Mouse (Mus musculus) limb, embryonic 11.5 days (tissue): ENCODE measurements at regions not wholly inside any gene's neighbourhood (a gene's known extent, or its start where the extent isn't known, plus 50 kb on each side); places are given as distances from the start of the nearest gene placed in this dataset.

Experiments
- ATAC-seq: fragments of 200-750 bp; cut with Nextera tagmentation; 2 replicates; pipeline ENCODE4 v1.8.0; 2017; ENCODE audit warnings: low read depth; ENCODE audit not compliant: insufficient number of reproducible peaks, low FRiP score, low TSS enrichment
- DNase-seq: peaks from one replicate; pipeline ENCODE4 v3.0.0-alpha.2; 2015; ENCODE audit warnings: low spot score
- H3K27ac ChIP-seq: fragments of 300-500 bp; sonication (generic); replicated peaks from 2 replicates; pipeline ENCODE4 v1.5.1; 2014; ENCODE audit warnings: low read depth, mild to moderate bottlenecking, low read length
- H3K27me3 ChIP-seq: fragments of 300-500 bp; sonication (generic); 2 replicates; pipeline ENCODE4 v1.6.1; 2014; ENCODE audit warnings: mild to moderate bottlenecking, low read length, mixed read lengths; ENCODE audit not compliant: control insufficient read depth, insufficient read depth
- H3K36me3 ChIP-seq: fragments of 300-500 bp; sonication (generic); 2 replicates; pipeline ENCODE4 v1.6.1; 2014; ENCODE audit warnings: mild to moderate bottlenecking, low read length, moderate library complexity, mixed read lengths; ENCODE audit not compliant: control insufficient read depth, insufficient read depth
- H3K4me1 ChIP-seq: fragments of 300-500 bp; sonication (generic); 2 replicates; pipeline ENCODE4 v1.6.1; 2014; ENCODE audit warnings: low read length, mixed read lengths; ENCODE audit not compliant: control insufficient read depth, insufficient read depth
- H3K4me2 ChIP-seq: fragments of 300-500 bp; sonication (generic); 2 replicates; pipeline ENCODE4 v1.6.1; 2014; ENCODE audit warnings: low read depth, mild to moderate bottlenecking, moderate library complexity; ENCODE audit not compliant: severe bottlenecking
- H3K4me3 ChIP-seq: fragments of 300-500 bp; sonication (generic); 2 replicates; pipeline ENCODE4 v1.5.1; 2014; ENCODE audit warnings: low read depth, low read length
- H3K9ac ChIP-seq: fragments of 300-500 bp; sonication (generic); 2 replicates; pipeline ENCODE4 v1.6.1; 2014; ENCODE audit warnings: mild to moderate bottlenecking, low read length
- H3K9me3 ChIP-seq: fragments of 300-500 bp; sonication (generic); 2 replicates; pipeline ENCODE4 v1.6.1; 2016; ENCODE audit warnings: low read length; ENCODE audit not compliant: control insufficient read depth
- WGBS: fragments of 180-500 bp; shearing (Covaris S2); extraction: QIAGEN DNeasy Blood & Tissue Kit; methylation state at CpG from one replicate; pipeline ENCODE4 v1.1.7; 2014; 5-methylcytosine and 5-hydroxymethylcytosine counted together

DNA sequence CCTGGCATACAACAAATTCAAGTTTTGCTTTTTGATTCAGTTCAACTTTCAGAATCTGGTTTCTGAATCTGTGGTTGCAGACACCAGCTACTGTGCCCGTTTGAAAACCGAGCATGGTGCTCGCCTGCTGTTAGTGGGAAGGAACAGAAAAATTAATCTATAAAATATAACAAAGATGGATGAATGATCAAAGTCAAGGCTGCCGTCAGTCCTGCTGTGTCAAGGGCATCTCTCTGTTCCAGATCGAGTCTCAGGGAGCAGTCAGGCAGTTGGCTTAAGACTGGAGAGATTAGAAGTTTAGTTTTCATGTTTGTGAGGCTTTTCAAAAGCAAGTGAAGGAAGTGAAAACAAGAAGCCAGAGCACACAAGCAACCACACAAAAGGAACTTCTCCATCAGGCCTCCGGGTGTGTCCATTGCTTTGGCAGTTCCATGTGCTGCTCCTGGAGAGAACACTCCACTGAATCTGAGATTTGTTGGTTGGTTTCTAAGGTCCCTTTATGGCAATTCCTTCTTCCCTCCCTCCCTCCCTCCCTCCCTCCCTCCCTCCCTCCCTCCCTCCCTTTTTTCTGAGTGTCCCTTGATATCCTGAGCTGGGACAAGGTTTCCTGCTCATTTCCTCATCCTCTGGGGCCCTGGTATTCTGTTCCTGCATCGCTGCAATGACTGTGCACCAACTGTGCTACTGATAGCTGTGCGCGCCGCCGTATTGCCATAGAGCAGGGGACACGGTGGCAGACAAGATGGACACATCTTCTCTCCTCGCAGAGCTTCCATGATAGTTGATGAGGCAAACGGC is 145.4 kb upstream of the Serp2 start:
- Histone ChIP-seq H3K4me1 (peaks cover 13% of the 10 kb centered on the region), H3K36me3 (no peaks in the 10 kb centered on the region), H3K4me2 (no peak overlapping the region), H3K9ac (no peak overlapping the region), H3K9me3 (no peaks in the 10 kb centered on the region), H3K4me3 (no peak overlapping the region), H3K27ac (no peak overlapping the region), H3K27me3 (no peaks in the 10 kb centered on the region)
- WGBS = 82% methylated on average over 14 of the region's 14 CpGs
- DNase-seq (no peak), ATAC-seq (no peak)

DNA sequence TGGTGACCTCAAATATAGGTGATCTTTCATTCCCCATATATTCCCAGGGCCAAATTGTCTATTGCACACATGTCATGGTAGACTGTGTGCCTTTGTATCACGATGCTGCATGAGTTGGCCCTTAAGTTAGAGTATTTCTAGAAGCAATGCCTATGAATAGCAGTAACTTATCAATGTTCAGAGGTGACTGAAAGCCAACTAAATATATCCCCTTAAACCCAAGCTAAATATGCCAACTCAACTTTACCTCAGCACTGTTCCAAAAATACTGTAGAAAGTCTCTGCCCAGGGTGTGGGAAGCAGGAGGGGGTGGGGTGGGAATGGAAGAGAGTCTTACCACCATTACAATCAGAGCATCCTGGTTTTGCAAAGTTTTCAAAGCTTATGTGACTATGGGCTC is 144.6 kb upstream of the Serp2 start:
- Histone ChIP-seq H3K9ac (no peak overlapping the region), H3K9me3 (no peaks in the 10 kb centered on the region), H3K4me1 (peaks cover 14% of the 10 kb centered on the region), H3K4me2 (no peak overlapping the region), H3K4me3 (no peak overlapping the region), H3K36me3 (no peaks in the 10 kb centered on the region), H3K27ac (no peak overlapping the region), H3K27me3 (no peaks in the 10 kb centered on the region)
- WGBS = 94% methylated on average over 1 of the region's 1 CpGs
- DNase-seq = no peak
- ATAC-seq = no peak

DNA sequence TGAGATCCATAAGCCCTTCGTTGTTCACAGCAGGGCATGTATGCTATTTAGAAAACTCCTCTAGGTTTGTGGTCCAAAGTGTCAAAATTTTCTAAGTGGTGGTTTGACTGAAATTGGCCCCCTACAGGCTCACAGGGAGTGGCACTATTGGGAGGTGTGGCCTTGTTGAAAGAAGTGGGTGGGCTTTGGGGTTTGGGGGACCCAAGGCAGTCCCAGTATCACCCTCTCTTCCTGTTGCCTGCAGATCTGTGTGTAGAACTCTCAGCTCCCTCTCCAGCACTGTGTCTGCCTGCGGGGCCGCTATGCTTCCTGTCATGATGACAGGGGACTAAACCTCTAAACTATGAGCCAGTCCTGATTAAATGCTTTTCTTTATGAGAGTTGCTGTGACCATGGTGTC is 144.1 kb upstream of the Serp2 start:
- Histone ChIP-seq H3K4me3 (no peak overlapping the region), H3K27me3 (no peaks in the 10 kb centered on the region), H3K36me3 (no peaks in the 10 kb centered on the region), H3K9me3 (no peaks in the 10 kb centered on the region), H3K4me1 (peaks cover 16% of the 10 kb centered on the region), H3K4me2 (no peak overlapping the region), H3K27ac (no peak overlapping the region), H3K9ac (no peak overlapping the region)
- DNase-seq (no peak), ATAC-seq (no peak)
- 88% methylated on average over 3 of the region's 3 CpGs for WGBS

DNA sequence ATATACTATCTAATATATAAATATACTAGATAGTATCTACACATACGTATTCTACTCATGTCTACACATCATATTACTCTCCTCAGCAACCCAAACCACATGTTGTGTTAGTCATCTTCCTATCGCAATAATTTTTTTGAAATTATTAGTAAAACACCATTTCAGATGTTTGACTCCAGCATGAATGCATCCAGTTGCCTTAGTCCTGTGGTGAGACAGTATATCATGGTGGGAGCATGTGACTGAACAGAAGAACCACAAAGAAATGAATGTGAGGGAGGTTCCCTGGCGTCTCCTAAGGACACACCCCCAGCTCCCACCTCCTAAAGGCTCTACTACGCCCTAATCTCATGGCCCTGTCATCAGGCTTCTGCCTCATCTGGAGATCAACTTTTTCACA is 143.5 kb upstream of the Serp2 start:
- no peak overlapping the region for H3K27ac ChIP-seq
- no peaks in the 10 kb centered on the region for H3K9me3 ChIP-seq
- peaks cover 16% of the 10 kb centered on the region for H3K4me1 ChIP-seq
- H3K4me3 ChIP-seq = no peak overlapping the region
- no peak overlapping the region for H3K9ac ChIP-seq
- no peaks in the 10 kb centered on the region for H3K36me3 ChIP-seq
- WGBS = 83% methylated on average over 4 of the region's 4 CpGs
- no peaks in the 10 kb centered on the region for H3K27me3 ChIP-seq
- DNase-seq (no peak), ATAC-seq (no peak)
- no peak overlapping the region for H3K4me2 ChIP-seq

DNA sequence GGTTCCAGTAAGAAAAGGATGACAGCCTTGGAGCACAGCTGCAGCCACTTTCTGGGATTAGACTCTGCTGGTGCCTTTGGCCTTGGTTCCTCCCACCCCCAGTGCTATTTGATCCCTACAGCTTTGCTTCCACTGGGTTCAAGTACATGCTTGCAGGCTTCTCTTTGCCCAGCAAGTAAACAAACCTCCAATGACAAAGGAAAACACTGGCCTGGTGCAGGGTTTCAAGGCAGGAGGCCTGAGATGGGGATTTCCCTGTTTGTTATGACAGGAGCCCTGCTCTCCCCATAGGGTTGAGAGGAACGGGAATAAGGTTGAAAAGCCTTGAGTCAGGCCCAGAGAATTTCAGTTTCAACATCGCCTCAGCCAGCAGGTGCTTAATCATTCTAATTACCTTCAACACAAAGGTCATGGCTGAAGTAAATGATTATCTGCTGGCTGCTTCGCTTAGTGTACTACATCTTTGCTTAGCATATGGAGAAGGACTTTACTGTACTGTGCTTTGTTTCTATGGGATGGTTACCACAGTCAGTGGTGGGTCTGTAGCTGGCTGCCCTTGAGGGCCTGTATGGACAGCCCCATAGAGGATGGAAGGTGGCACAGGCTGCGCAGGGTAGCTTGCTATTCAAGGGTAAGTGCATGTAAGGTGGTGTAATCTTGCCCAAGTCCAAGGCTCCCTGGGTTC is 142.2 kb upstream of the Serp2 start:
- no peak overlapping the region for H3K27ac ChIP-seq
- H3K9me3 ChIP-seq = no peaks in the 10 kb centered on the region
- WGBS = 31% methylated on average over 4 of the region's 4 CpGs
- no peak overlapping the region for H3K9ac ChIP-seq
- ATAC-seq = 0 out of 2 replicates have a peak, but pooled peaks have one; percentile 60
- H3K27me3 ChIP-seq = no peaks in the 10 kb centered on the region
- H3K4me2 ChIP-seq = no peak overlapping the region
- DNase-seq = peak; percentile 44
- no peaks in the 10 kb centered on the region for H3K36me3 ChIP-seq
- no peak overlapping the region for H3K4me3 ChIP-seq
- H3K4me1 ChIP-seq = peaks cover 21% of the 10 kb centered on the region

DNA sequence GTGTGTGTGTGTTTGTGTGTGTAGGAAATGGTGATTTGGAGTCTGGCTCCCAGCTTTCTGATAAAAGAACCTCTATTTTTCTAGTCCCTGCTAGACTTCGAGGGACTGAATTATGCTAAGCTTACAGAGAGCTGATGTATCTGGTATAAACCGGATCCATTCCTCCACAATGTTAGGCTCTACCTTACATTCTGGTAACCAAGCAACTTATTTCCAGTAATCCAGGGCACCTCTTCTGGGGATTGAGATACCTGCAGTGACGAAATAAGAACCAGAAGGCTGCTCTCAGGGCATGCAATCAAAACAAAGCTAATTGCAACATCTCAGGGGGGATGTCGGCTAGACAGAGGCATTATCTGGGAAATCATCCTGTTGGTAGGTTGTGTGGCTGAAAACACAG is 140.0 kb upstream of the Serp2 start:
- Histone ChIP-seq H3K27ac (no peak overlapping the region), H3K4me1 (peaks cover 28% of the 10 kb centered on the region), H3K4me3 (no peak overlapping the region), H3K27me3 (no peaks in the 10 kb centered on the region), H3K9me3 (no peaks in the 10 kb centered on the region), H3K9ac (no peak overlapping the region), H3K36me3 (no peaks in the 10 kb centered on the region), H3K4me2 (no peak overlapping the region)
- ATAC-seq (no peak), DNase-seq (no peak)
- 69% methylated on average over 4 of the region's 4 CpGs for WGBS

DNA sequence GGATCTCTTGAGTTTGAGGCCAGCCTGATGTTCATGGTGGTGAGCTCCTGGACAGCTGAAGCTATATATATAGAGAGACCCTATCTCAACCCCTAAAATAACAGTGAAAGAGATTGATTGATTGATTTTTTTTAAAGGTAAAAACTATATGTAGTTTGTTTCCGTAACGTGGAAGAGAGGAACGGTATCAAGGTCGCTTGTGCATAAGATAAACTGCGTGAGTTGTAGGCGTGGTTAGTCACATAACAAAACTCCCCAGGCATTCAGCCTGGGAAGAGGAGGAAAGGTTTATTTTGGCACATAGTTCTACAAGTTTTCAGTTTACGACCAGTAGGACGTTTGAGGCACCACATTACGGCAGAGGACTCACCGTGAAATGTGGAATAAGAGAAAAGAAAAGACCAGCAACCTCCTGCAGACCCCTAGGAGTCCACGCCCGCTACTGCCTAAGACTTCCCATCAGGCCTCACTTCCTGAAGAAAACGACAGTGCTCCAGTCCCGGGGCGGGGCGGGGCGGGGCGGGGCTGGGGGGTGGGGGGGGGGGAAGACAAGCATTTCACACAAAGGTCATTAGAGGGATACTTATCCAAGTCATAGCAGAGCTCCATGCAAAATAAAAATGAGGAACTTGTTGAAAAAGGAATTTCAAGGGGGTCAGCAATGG is 139.1 kb upstream of the Serp2 start:
- H3K27me3 ChIP-seq = no peaks in the 10 kb centered on the region
- H3K4me3 ChIP-seq = no peak overlapping the region
- no peak overlapping the region for H3K9ac ChIP-seq
- peaks cover 28% of the 10 kb centered on the region for H3K4me1 ChIP-seq
- DNase-seq (no peak), ATAC-seq (no peak)
- no peaks in the 10 kb centered on the region for H3K36me3 ChIP-seq
- H3K4me2 ChIP-seq = no peak overlapping the region
- no peaks in the 10 kb centered on the region for H3K9me3 ChIP-seq
- H3K27ac ChIP-seq = no peak overlapping the region
- 66% methylated on average over 18 of the region's 18 CpGs for WGBS

DNA sequence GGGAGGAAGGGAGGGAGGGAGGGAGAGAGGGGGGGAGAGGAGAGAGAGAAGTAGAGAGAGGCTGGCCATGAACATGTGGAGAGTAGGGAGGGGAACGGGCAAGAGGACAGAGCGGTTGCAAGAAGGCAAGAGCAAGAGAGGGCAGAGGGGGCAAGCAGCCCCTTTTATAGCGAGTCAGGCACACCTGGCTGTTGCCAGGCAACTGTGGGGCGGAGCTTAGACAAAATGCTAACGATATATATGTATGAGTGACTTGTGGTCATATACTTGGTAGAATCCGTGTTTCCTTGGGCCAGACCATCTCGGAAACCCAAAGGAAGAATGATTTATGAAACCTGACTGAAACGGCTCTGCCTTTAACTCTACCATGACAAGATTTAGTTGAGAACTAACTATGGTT is 138.2 kb upstream of the Serp2 start:
- H3K9ac ChIP-seq = no peak overlapping the region
- no peak for DNase-seq
- H3K27ac ChIP-seq = no peak overlapping the region

More for the DNA sequence above, 138.2 kb upstream of the Serp2 start:
- no peaks in the 10 kb centered on the region for H3K9me3 ChIP-seq
- peaks cover 28% of the 10 kb centered on the region for H3K4me1 ChIP-seq
- H3K4me2 ChIP-seq = no peak overlapping the region
- H3K27me3 ChIP-seq = no peaks in the 10 kb centered on the region
- H3K36me3 ChIP-seq = no peaks in the 10 kb centered on the region
- 82% methylated on average over 8 of the region's 8 CpGs for WGBS
- ATAC-seq = no peak
- H3K4me3 ChIP-seq = no peak overlapping the region
